Mouse (Mus musculus) heart, adult 2 months (tissue): ENCODE results near the gene Gabbr2.

Experiments
- CTCF ChIP-seq: fragments of 200-600 bp; IDR thresholded peaks from 2 replicates; pipeline ENCODE4 v1.8.1; 2022; ENCODE audit warnings: antibody characterized with exemption, mild to moderate bottlenecking, moderate library complexity
- POLR2A ChIP-seq: fragments of 200-500 bp; IDR thresholded peaks from 2 replicates; pipeline ENCODE4 v1.6.1; 2011; ENCODE audit warnings: mild to moderate bottlenecking, low read depth, low read length, control low read depth; ENCODE audit not compliant: insufficient read depth

DNA sequence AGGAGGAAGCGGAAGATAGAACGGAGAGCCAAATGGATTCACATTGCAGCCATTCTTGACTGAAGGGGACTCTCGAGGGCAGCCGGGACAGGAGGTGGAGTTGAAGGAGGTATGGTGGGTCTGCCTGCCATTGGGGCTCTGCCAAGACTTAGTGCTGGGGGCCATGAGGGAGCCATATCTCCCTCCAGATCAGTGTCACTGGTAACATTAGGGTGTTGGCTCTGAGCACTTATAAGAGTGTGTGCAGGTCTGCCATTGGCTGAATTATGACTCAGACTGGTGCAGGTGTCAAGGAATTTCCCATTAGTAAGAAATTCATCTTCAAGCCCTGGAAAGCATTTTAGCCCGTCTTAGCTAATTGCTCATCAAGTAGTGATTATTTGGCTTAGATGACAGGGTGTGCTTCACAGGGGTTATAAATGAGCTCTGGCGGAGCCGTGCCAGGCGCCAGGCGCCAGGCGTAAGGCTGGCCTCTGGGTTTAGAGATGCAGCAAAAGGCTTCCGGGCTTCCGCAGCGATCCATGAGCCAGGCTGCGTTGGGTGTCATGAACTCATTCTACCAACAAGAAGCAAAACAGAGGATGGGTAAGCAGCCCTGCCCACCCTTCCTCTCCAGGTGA, 207.1 kb downstream of the Gabbr2 start:
- TF ChIP-seq CTCF (no peak), POLR2A (no peak)
